In the genomic region with DNA sequence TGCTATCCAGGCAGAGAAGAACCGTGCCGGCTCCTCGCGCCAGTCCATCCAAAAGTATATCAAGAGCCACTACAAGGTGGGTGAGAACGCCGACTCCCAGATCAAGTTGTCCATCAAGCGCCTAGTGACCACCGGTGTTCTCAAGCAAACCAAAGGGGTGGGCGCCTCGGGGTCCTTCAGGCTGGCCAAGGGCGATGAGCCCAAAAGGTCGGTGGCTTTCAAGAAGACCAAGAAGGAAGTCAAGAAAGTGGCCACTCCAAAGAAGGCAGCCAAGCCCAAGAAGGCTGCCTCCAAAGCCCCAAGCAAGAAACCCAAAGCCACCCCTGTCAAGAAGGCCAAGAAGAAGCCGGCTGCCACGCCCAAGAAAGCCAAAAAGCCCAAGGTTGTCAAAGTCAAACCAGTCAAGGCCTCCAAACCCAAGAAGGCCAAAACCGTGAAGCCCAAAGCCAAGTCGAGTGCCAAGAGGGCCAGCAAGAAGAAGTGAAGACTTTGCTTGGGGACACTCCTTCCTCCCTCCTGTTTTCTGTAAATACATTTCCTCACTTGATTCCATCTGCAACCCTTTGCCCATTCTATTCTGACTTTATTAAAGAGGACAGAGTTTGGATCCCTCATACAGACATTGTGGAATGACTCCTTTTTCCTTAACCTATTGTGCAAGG, we compare ENCODE assay signal across 10 mouse cellular contexts. TPM values are rescaled to one million over a fixed set of nuclear protein-coding genes. Genes with fewer than 3 reads are reported as not detected.
A peak's percentile ranks its signal among the peaks of the same experiment; 100 is the strongest.
DNase-seq lines count a peak whose midpoint lies in the region; ATAC-seq and TF ChIP-seq lines count a peak whose summit lies in the region.
"Had no signal": no experiment of that assay in that cellular context is flagged by ENCODE, and none has a peak within 500 bp of the region (broad histone marks: within the 10 kb centered on the region; RNA-seq: fewer than 3 reads in every experiment).

No protein-coding gene starts in this region.

- TF ChIP-seq RAD21 in CH12.LX (IDR thresholded peaks at IDR 0.05; ENCODE audit: low read depth, low read length): no peak

- H3K36me3 ChIP-seq in heart, embryonic 10.5 days: no peaks in the 10 kb centered on the region
- no peaks in the 10 kb centered on the region for H3K36me3 ChIP-seq in CH12.LX (replicated peaks in 1 of 2; ENCODE audit: control insufficient read depth in 1 of 2, insufficient read depth in 1 of 2, low read length in 1 of 2)
- H3K36me3 ChIP-seq in forebrain, embryonic 16.5 days (ENCODE audit: control insufficient read depth, insufficient read depth): no peaks in the 10 kb centered on the region
- no peaks in the 10 kb centered on the region for H3K36me3 ChIP-seq in liver, embryonic 15.5 days (replicated peaks)

- peak; percentile 85 for DNase-seq in heart, embryonic 10.5 days (ENCODE audit: low spot score)
- no peak for DNase-seq in heart, postnatal 25 days (ENCODE audit: low spot score)
- DNase-seq in CH12.LX (ENCODE audit: extremely low read depth): no peak
- no peak for DNase-seq in ovary, adult 18-20 months (ENCODE audit: low spot score)
- DNase-seq in yolk sac, embryonic 10.5 days (ENCODE audit: low spot score): no peak
- DNase-seq in cerebellum, adult 11 months: no peak

- H3K4me3 ChIP-seq in heart, embryonic 10.5 days: peak overlapping the region; percentile 83
- peak overlapping the region; percentile 46 to 68 (median 47) for H3K4me3 ChIP-seq in CH12.LX (replicated peaks in 1 of 3; ENCODE audit: low read depth in 2 of 3, low read length in 2 of 3, poor library complexity in 1 of 3)
- H3K4me3 ChIP-seq in forebrain, embryonic 16.5 days (replicated peaks; ENCODE audit: low read length): peak overlapping the region; percentile 82
- H3K4me3 ChIP-seq in liver, embryonic 15.5 days (replicated peaks): peak overlapping the region; percentile 65

- in situ Hi-C loops in CH12.LX (cut with MboI; ENCODE audit: low pct_ligation_motif_present, low pct_unique_long_range_greater_than_20kb, low sequenced_read_pairs): no loop called here

- TF ChIP-seq CTCF in CH12.LX (conservative IDR thresholded peaks at IDR 0.05 in 1 of 2, IDR thresholded peaks at IDR 0.05 in 1 of 2; ENCODE audit: low read depth in 2 of 2, low read length in 2 of 2): no peak

- peak overlapping the region; percentile 97 for H3K4me2 ChIP-seq in CH12.LX (ENCODE audit: insufficient read depth, low read depth, poor library complexity, severe bottlenecking)
- H3K4me2 ChIP-seq in forebrain, embryonic 16.5 days (ENCODE audit: low read length): peak overlapping the region; percentile 85
- H3K4me2 ChIP-seq in liver, embryonic 15.5 days: peak overlapping the region; percentile 81

- 32% methylated on average over 16 of the region's 16 CpGs for WGBS in heart, embryonic 10.5 days
- 20% methylated on average over 16 of the region's 16 CpGs for WGBS in forebrain, embryonic 16.5 days
- 24% methylated on average over 16 of the region's 16 CpGs for WGBS in liver, embryonic 15.5 days (ENCODE audit: insufficient replicate concordance)

- TF ChIP-seq POLR2A in CH12.LX (IDR thresholded peaks at IDR 0.05; ENCODE audit: low read depth, low read length): no peak

- H3K27ac ChIP-seq in heart, embryonic 10.5 days: peak overlapping the region; percentile 100
- peak overlapping the region; percentile 31 for H3K27ac ChIP-seq in CH12.LX (ENCODE audit: insufficient read depth, low read depth)
- H3K27ac ChIP-seq in forebrain, embryonic 16.5 days (ENCODE audit: low read length): peak overlapping the region; percentile 82
- H3K27ac ChIP-seq in liver, embryonic 15.5 days (replicated peaks): peak overlapping the region; percentile 72

- H3K9me3 ChIP-seq in heart, embryonic 10.5 days: no peaks in the 10 kb centered on the region
- H3K9me3 ChIP-seq in CH12.LX (replicated peaks; ENCODE audit: low read length): peaks cover 9% of the 10 kb centered on the region
- no peaks in the 10 kb centered on the region for H3K9me3 ChIP-seq in forebrain, embryonic 16.5 days (ENCODE audit: control insufficient read depth, low read length)
- H3K9me3 ChIP-seq in liver, embryonic 15.5 days (replicated peaks): no peaks in the 10 kb centered on the region

- H3K27me3 ChIP-seq in heart, embryonic 10.5 days (ENCODE audit: insufficient read depth, poor library complexity, severe bottlenecking): peaks cover 18% of the 10 kb centered on the region; the same call in 1 of the 2 replicates
- H3K27me3 ChIP-seq in CH12.LX (replicated peaks): peaks cover 86% of the 10 kb centered on the region
- H3K27me3 ChIP-seq in forebrain, embryonic 16.5 days (replicated peaks; ENCODE audit: control insufficient read depth, insufficient read depth, low read length): no peaks in the 10 kb centered on the region
- H3K27me3 ChIP-seq in liver, embryonic 15.5 days: peaks cover 85% of the 10 kb centered on the region
- H3K27me3 ChIP-seq: Patski had no signal

- peaks cover 48% of the 10 kb centered on the region for H3K4me1 ChIP-seq in heart, embryonic 10.5 days
- H3K4me1 ChIP-seq in CH12.LX (ENCODE audit: control insufficient read depth in 1 of 2, insufficient read depth in 2 of 2): peaks cover 0 to 28% of the 10 kb centered on the region in 2 experiments; a peak in 2 of 4 replicates
- peaks cover 50% of the 10 kb centered on the region for H3K4me1 ChIP-seq in forebrain, embryonic 16.5 days (replicated peaks; ENCODE audit: control insufficient read depth, insufficient read depth, low read length)
- H3K4me1 ChIP-seq in liver, embryonic 15.5 days (replicated peaks): peaks cover 55% of the 10 kb centered on the region

- TF ChIP-seq EP300 in CH12.LX (IDR thresholded peaks at IDR 0.05; ENCODE audit: low read length): no peak

- intact Hi-C loops in heart, postnatal 25 days (cut with DNase I): loop anchor here (2.0 kb wide), 1 partner anchor 46 kb away; no protein-coding TSS in a partner anchor

- no peaks in the 10 kb centered on the region for H3K79me2 ChIP-seq in CH12.LX (replicated peaks; ENCODE audit: control insufficient read depth, extremely low read depth, insufficient read depth, poor library complexity, severe bottlenecking)

- dilution Hi-C loops in CH12.LX (cut with MboI; ENCODE audit: extremely low pct_ligation_motif_present, extremely low pct_unique_long_range_greater_than_20kb, low sequenced_read_pairs): no loop called here

- ATAC-seq in forebrain, embryonic 16.5 days: no peak
- no peak for ATAC-seq in liver, embryonic 15.5 days (ENCODE audit: insufficient read depth)

- H3K9ac ChIP-seq in CH12.LX (ENCODE audit: insufficient read depth, low read depth): peak overlapping the region; percentile 81
- peak overlapping the region; percentile 93 for H3K9ac ChIP-seq in forebrain, embryonic 16.5 days (replicated peaks; ENCODE audit: low read depth, low read length)
- H3K9ac ChIP-seq in liver, embryonic 15.5 days: peak overlapping the region; percentile 73

TF ChIP-seq in CH12.LX, 34 proteins besides CTCF, POLR2A, EP300 and RAD21:
- TF ChIP-seq CHD1 (IDR thresholded peaks at IDR 0.05; ENCODE audit: low read depth, low read length) (peak; percentile 46; the same call in 1 of the 2 replicates), MEF2A (IDR thresholded peaks at IDR 0.05; ENCODE audit: borderline replicate concordance, low read depth, low read length) (no peak)

RNA-seq across cellular contexts. Expression of a gene that starts 0.7 kb away (rescaled TPM):
- polyA plus RNA-seq in heart, embryonic 10.5 days (2016; fragmentation: Nextera tagmentation; extraction: Ambion mirVana): 195 and 250 TPM in 2 replicates
- 10 to 100 TPM; 95.9 to 98.4 TPM for total RNA-seq in heart, postnatal 25 days (2021)
- total RNA-seq in CH12.LX (2012; rRNA removed) (70.6 and 100 TPM in 2 replicates), CH12.LX (2014; rRNA removed) (15.9 TPM in 2 replicates)
- 11.9 and 12.5 TPM in 2 replicates for polyA plus RNA-seq in CH12.LX (2012; ENCODE audit: insufficient read length, low read depth)
- 403 and 441 TPM in 2 replicates for polyA plus RNA-seq in forebrain, embryonic 16.5 days (2015; fragmentation: Nextera tagmentation; extraction: Ambion mirVana)
- polyA plus RNA-seq in liver, embryonic 15.5 days (2015; fragmentation: Nextera tagmentation; extraction: Ambion mirVana): 118 and 121 TPM in 2 replicates

RNA-seq across cellular contexts. Expression of a gene that starts 12.7 kb away (rescaled TPM):
- polyA plus RNA-seq in heart, embryonic 10.5 days (2016; fragmentation: Nextera tagmentation; extraction: Ambion mirVana): 0.26 TPM in 1 of 2 replicates, not detected in the other
- total RNA-seq in heart, postnatal 25 days (2021): not detected
- total RNA-seq in CH12.LX (2012; rRNA removed) (1.6 TPM in 2 replicates), CH12.LX (2014; rRNA removed) (0.70 and 0.90 TPM in 2 replicates)
- polyA plus RNA-seq in CH12.LX (2012; ENCODE audit: insufficient read length, low read depth): 0.75 and 1.2 TPM in 2 replicates
- not detected in 2 replicates for polyA plus RNA-seq in forebrain, embryonic 16.5 days (2015; fragmentation: Nextera tagmentation; extraction: Ambion mirVana)
- 0.17 TPM in 1 of 2 replicates, not detected in the other for polyA plus RNA-seq in liver, embryonic 15.5 days (2015; fragmentation: Nextera tagmentation; extraction: Ambion mirVana)
- total RNA-seq: layer of hippocampus, postnatal 36 days had no signal

RNA-seq across cellular contexts. Expression of a gene that starts 33.7 kb away (rescaled TPM):
- polyA plus RNA-seq in heart, embryonic 10.5 days (2016; fragmentation: Nextera tagmentation; extraction: Ambion mirVana): 34.8 and 48.7 TPM in 2 replicates
- 1 to 10 TPM; 7.4 to 7.5 TPM for total RNA-seq in heart, postnatal 25 days (2021)
- total RNA-seq in CH12.LX (2012; rRNA removed) (37.1 and 38.6 TPM in 2 replicates), CH12.LX (2014; rRNA removed) (23.1 and 26.4 TPM in 2 replicates)
- 21.8 and 22.8 TPM in 2 replicates for polyA plus RNA-seq in CH12.LX (2012; ENCODE audit: insufficient read length, low read depth)
- 54.9 and 58.1 TPM in 2 replicates for polyA plus RNA-seq in forebrain, embryonic 16.5 days (2015; fragmentation: Nextera tagmentation; extraction: Ambion mirVana)
- 47.9 and 55.1 TPM in 2 replicates for polyA plus RNA-seq in liver, embryonic 15.5 days (2015; fragmentation: Nextera tagmentation; extraction: Ambion mirVana)

RNA-seq across cellular contexts. Expression of a gene that starts 46.0 kb away (rescaled TPM):
- polyA plus RNA-seq in heart, embryonic 10.5 days (2016; fragmentation: Nextera tagmentation; extraction: Ambion mirVana): 201 and 226 TPM in 2 replicates
- 10 to 100 TPM; 68.9 to 71.5 TPM for total RNA-seq in heart, postnatal 25 days (2021)
- 323 and 347 TPM in 2 replicates for total RNA-seq in CH12.LX (2012; rRNA removed)
- total RNA-seq in CH12.LX (2014; rRNA removed): 379 and 392 TPM in 2 replicates
- 303 and 306 TPM in 2 replicates for polyA plus RNA-seq in CH12.LX (2012; ENCODE audit: insufficient read length, low read depth)
- polyA plus RNA-seq in forebrain, embryonic 16.5 days (2015; fragmentation: Nextera tagmentation; extraction: Ambion mirVana): 188 and 205 TPM in 2 replicates
- polyA plus RNA-seq in liver, embryonic 15.5 days (2015; fragmentation: Nextera tagmentation; extraction: Ambion mirVana): 116 and 117 TPM in 2 replicates

Comparison
In these comparisons a context has a peak if more than half of its experiments do, and no peak if none do; other contexts are left out.
1. H3K27ac ChIP-seq: peak in every context shown above with its lines; median percentile 100 in heart, embryonic 10.5 days; 82 in forebrain, embryonic 16.5 days; 72 in liver, embryonic 15.5 days; 31 in CH12.LX.